Mouse (Mus musculus): ENCODE measurements around the gene Akap6. TPM values are rescaled to one million over a fixed set of nuclear protein-coding genes. Genes with fewer than 3 reads are reported as not detected.

Akap6 gene
- polyA plus RNA-seq, 1 experiment, result 26.0 TPM

GRCm38 (mm10) chr12:53124696-53125095, 425.5 kb downstream of the Akap6 start:
- peak; percentile 90 for DNase-seq (ENCODE audit: low read depth)
- TF ChIP-seq CTCF (IDR thresholded peaks at IDR 0.05; ENCODE audit: borderline replicate concordance, extremely low read depth, insufficient read depth, insufficient read length) (no peak), POLR2A (IDR thresholded peaks at IDR 0.05; ENCODE audit: borderline replicate concordance, extremely low read depth, insufficient read depth, insufficient read length, poor library complexity, severe bottlenecking) (no peak)

DNA sequence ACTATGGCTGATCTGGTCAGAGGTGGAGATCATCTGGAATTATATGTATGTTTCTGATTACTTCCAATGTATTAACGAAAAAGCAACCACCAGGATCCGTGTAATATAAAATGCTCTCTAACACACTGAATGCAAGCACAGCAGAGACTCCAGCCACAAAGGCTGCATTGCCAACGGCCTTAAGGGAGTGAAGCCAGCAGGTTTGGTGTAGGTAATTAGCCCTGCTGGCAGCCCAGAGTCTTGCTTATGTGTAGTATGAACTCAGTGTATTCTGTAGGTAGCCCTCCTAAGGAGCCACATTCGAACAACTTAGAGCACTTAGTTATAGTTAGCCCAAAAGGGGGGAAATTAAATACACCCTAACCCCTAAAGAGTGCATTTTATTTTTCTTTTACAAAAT, 426.1 kb downstream of the Akap6 start:
- DNase-seq (ENCODE audit: low read depth), result peak; percentile 76

DNA sequence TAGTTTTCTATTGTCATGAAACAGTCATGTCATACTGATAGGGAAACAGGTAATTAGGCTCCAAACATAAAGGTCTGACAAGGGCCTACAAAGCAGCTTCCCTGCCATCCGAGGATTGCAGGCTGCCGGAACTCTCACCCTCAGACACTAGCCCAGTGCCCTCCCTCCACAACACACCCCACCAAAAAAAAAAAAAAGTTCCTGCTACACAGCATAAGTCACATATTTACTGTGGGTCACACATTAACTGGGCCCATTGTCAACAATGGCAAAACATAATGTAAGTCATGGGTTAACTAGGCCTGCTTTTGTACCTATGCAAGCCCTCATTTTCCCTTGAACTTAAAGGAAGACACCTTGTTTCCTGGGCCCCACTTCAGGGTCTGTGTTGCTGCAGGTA, 435.0 kb downstream of the Akap6 start:
- TF ChIP-seq CTCF (IDR thresholded peaks at IDR 0.05; ENCODE audit: borderline replicate concordance, extremely low read depth, insufficient read depth, insufficient read length), result no peak
- TF ChIP-seq POLR2A (IDR thresholded peaks at IDR 0.05; ENCODE audit: borderline replicate concordance, extremely low read depth, insufficient read depth, insufficient read length, poor library complexity, severe bottlenecking), result no peak
- DNase-seq (ENCODE audit: low read depth), result no peak

More for the DNA sequence above, 426.1 kb downstream of the Akap6 start:
- no peak for TF ChIP-seq POLR2A (IDR thresholded peaks at IDR 0.05; ENCODE audit: borderline replicate concordance, extremely low read depth, insufficient read depth, insufficient read length, poor library complexity, severe bottlenecking)
- no peak for TF ChIP-seq CTCF (IDR thresholded peaks at IDR 0.05; ENCODE audit: borderline replicate concordance, extremely low read depth, insufficient read depth, insufficient read length)

- TF ChIP-seq CTCF (IDR thresholded peaks at IDR 0.05; ENCODE audit: borderline replicate concordance, extremely low read depth, insufficient read depth, insufficient read length) (no peak), POLR2A (IDR thresholded peaks at IDR 0.05; ENCODE audit: borderline replicate concordance, extremely low read depth, insufficient read depth, insufficient read length, poor library complexity, severe bottlenecking) (no peak)
Measured at GRCm38 (mm10) chr12:53137331-53137730, 438.1 kb downstream of the Akap6 start.

GRCm38 (mm10) chr12:53144122-53144695, 445.0 kb downstream of the Akap6 start:
- peak; percentile 54 for DNase-seq (ENCODE audit: low read depth)
- no peak for TF ChIP-seq POLR2A (IDR thresholded peaks at IDR 0.05; ENCODE audit: borderline replicate concordance, extremely low read depth, insufficient read depth, insufficient read length, poor library complexity, severe bottlenecking)
- no peak for TF ChIP-seq CTCF (IDR thresholded peaks at IDR 0.05; ENCODE audit: borderline replicate concordance, extremely low read depth, insufficient read depth, insufficient read length)

More at GRCm38 (mm10) chr12:53137331-53137730, 438.1 kb downstream of the Akap6 start:
- no peak for DNase-seq (ENCODE audit: low read depth)

- TF ChIP-seq POLR2A (IDR thresholded peaks at IDR 0.05; ENCODE audit: borderline replicate concordance, extremely low read depth, insufficient read depth, insufficient read length, poor library complexity, severe bottlenecking) (no peak), CTCF (IDR thresholded peaks at IDR 0.05; ENCODE audit: borderline replicate concordance, extremely low read depth, insufficient read depth, insufficient read length) (no peak)
- peak; percentile 45 for DNase-seq (ENCODE audit: low read depth)
Measured at GRCm38 (mm10) chr12:53144760-53145159, 445.6 kb downstream of the Akap6 start.

GRCm38 (mm10) chr12:53145516-53145915, 446.3 kb downstream of the Akap6 start:
- no peak for TF ChIP-seq POLR2A (IDR thresholded peaks at IDR 0.05; ENCODE audit: borderline replicate concordance, extremely low read depth, insufficient read depth, insufficient read length, poor library complexity, severe bottlenecking)
- peak; percentile 66 for DNase-seq (ENCODE audit: low read depth)

GRCm38 (mm10) chr12:53146460-53147050, 447.4 kb downstream of the Akap6 start:
- no peak for TF ChIP-seq POLR2A (IDR thresholded peaks at IDR 0.05; ENCODE audit: borderline replicate concordance, extremely low read depth, insufficient read depth, insufficient read length, poor library complexity, severe bottlenecking)
- no peak for TF ChIP-seq CTCF (IDR thresholded peaks at IDR 0.05; ENCODE audit: borderline replicate concordance, extremely low read depth, insufficient read depth, insufficient read length)
- DNase-seq (ENCODE audit: low read depth), result peak; percentile 86

DNA sequence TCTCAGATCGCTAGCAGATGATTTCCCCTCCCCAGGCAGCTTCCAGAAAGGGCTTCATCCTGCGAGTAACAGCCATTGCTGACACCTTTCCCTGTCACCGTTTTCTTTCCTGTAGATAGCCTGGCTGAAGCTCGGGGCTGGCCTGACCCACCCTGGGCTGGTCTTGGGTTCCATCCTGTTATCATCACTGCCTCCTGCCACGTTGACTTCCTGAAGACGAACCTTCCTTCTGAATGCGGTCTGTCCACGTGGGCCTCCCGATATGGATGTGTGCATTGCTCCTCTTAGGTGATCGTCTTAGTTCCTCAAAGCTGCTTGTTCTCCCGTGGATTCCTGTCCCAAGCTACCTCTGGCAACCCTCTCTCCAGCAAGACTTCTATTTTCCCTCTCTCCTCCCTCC, 448.5 kb downstream of the Akap6 start:
- TF ChIP-seq CTCF (IDR thresholded peaks at IDR 0.05; ENCODE audit: borderline replicate concordance, extremely low read depth, insufficient read depth, insufficient read length) (no peak), POLR2A (IDR thresholded peaks at IDR 0.05; ENCODE audit: borderline replicate concordance, extremely low read depth, insufficient read depth, insufficient read length, poor library complexity, severe bottlenecking) (no peak)
- no peak for DNase-seq (ENCODE audit: low read depth)

DNA sequence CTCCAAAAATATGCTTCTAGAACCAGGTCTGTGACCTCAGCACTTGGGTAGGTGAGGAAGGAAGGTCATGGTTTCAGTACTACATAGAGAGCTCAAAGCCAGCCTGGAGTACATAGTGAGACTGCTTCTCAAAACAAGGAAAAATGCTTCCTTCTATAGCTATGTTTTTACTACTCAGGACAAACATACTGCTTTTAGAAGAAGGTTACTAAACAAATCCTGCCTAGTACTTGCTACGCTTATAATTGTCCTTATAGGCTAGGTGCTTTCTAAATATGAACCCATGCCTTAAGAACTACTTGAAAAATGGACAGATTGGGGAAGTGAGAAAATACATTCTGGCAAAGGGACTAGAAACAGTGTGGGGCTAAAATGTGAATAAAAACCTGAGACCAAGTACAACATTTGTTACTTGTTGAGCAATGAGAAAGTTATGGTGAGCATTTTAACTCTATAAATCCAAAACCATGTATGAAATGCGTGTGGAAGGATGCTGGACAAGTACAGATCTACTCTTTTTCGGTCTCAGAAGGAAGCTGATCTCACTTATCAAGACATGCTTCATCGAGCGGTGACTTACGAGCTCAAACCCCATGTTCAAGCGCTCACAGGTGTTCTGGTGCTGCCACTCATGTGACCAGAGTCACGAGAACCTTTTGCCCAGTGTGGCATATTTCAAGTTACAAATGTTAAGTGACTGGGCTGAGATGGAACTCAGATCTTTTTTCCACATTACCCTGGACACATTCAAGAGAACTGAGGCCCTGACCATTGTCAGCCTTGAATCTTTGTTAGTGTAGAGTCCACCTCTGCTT, 469.2 kb downstream of the Akap6 start:
- DNase-seq (ENCODE audit: low read depth), result no peak
- TF ChIP-seq CTCF (IDR thresholded peaks at IDR 0.05; ENCODE audit: borderline replicate concordance, extremely low read depth, insufficient read depth, insufficient read length) (no peak), POLR2A (IDR thresholded peaks at IDR 0.05; ENCODE audit: borderline replicate concordance, extremely low read depth, insufficient read depth, insufficient read length, poor library complexity, severe bottlenecking) (no peak)

- DNase-seq (ENCODE audit: low read depth), result no peak
- TF ChIP-seq CTCF (IDR thresholded peaks at IDR 0.05; ENCODE audit: borderline replicate concordance, extremely low read depth, insufficient read depth, insufficient read length), result no peak
- TF ChIP-seq POLR2A (IDR thresholded peaks at IDR 0.05; ENCODE audit: borderline replicate concordance, extremely low read depth, insufficient read depth, insufficient read length, poor library complexity, severe bottlenecking), result no peak
Measured at GRCm38 (mm10) chr12:53191435-53191834, 492.3 kb downstream of the Akap6 start.
